Mouse (Mus musculus) frontal cortex, postnatal 25 days (tissue): ENCODE measurements around the gene Ddx51.

Source experiments
- DNase-seq, 2 experiments: peaks; one replicate each; pipeline ENCODE4 v3.0.0; 2022; ENCODE audit warnings: low spot score in 2 of 2

Ddx51 gene

GRCm38 (mm10) chr5:110659682-110660081 is 6.4 kb downstream of the Ddx51 start:
- no peak for DNase-seq

DNA sequence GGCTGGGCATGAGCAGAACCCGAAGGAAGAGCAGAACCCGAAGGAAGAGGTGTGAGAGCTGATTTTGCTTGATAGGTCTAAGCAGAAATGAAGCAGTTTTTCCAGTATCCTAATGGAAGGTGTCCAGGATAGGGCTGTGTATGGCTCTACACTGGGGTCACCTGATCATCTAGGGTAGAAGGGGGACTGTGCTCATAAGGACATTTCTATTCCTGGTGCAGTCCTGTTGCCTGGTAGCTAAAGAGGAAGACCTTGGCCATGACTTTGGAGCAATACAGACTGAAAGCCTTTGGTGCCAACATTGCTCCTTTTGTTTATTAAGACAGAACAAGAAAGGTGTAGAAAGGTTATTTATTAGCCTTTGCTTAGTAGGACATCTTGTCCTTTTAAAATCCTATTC is 10.8 kb downstream of the Ddx51 start:
- no peak for DNase-seq

GRCm38 (mm10) chr5:110664750-110665269 is 11.6 kb downstream of the Ddx51 start:
- DNase-seq = no peak

DNA sequence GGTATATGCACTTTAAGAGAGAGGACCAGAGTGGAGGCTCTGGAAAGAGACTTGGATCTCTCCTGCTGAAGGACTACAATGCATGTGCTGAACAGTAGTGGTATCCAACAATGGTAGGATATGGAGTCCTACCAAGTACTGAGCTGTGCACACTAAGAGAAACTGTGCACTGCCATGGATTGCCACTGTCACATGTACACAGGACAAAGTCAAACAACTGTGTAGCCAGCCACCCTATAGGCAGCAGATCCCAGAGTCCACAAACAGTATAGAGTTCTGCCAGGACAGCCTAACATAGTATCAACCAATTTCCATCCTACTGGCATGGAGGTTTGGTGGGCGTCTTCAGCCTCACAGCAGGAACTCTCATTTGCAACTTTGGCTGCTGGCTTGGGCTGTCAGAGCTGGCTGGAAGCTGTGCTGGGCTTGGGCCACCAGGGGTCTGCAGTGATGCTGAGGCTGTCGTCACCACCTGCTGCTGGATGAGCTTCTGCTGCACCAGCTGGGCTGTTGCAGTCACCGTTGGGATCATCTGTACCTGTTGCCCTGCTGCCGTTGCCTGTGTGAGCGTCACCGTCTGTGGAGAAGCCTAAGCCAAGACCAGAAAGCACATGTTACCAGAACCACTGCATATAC is 12.4 kb downstream of the Ddx51 start:
- DNase-seq = no peak

- no peak for DNase-seq
Measured at GRCm38 (mm10) chr5:110682041-110682440, 28.8 kb downstream of the Ddx51 start.

- DNase-seq = no peak
Measured at GRCm38 (mm10) chr5:110698617-110699016, 45.4 kb downstream of the Ddx51 start.

- DNase-seq = no peak
Measured at GRCm38 (mm10) chr5:110704004-110704403, 50.8 kb downstream of the Ddx51 start.

- no peak for DNase-seq
Measured at GRCm38 (mm10) chr5:110709256-110709655, 56.0 kb downstream of the Ddx51 start.
